Mouse (Mus musculus) lung, adult 2 months (tissue): ENCODE measurements around the gene Birc3.

ENCODE experiments used
- CTCF ChIP-seq: fragments of 200-500 bp; IDR thresholded peaks from 2 replicates; pipeline ENCODE4 v1.5.1; 2011; ENCODE audit warnings: mild to moderate bottlenecking, low read length, control low read depth; ENCODE audit not compliant: insufficient read depth
- POLR2A ChIP-seq: fragments of 200-500 bp; IDR thresholded peaks from 2 replicates; pipeline ENCODE4 v1.6.1; 2011; ENCODE audit warnings: low read depth, mild to moderate bottlenecking, control low read depth, low read length, borderline replicate concordance; ENCODE audit errors: extremely low read depth

DNA sequence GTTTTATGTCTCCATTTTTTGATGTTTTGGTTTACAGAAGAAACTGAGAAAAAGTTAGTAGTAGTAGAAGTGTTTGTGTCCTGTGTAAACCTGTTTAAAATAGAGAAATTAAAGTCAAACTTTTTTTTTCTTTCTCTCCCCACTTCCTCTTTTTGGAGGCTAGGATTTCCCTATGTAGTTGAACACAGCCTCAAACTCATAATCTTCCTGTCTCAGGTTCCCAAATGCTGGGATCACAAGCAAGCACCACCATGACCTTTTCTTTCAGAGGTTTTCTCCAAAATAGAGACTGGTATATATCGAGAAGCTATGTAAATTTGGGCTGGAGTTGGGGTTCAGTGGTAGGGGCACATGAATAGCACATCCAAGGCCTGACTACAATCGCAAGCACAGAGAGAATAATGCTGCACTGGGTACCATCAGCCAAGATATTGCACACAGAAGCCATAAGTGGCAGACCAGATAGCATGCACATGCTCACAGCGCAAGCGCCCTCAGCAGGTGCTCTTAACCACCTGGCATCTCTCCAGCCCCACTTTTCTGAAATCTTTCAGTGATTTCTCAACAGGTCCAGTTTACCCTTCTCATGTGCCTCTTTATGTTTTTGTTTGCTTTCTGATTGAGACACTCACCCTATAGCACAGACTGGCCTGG, 4.0 kb downstream of the Birc3 start:
- TF ChIP-seq POLR2A = no peak
- no peak for TF ChIP-seq CTCF
